Comparison of ENCODE assay signal across 9 mouse cellular contexts in the genomic region with DNA sequence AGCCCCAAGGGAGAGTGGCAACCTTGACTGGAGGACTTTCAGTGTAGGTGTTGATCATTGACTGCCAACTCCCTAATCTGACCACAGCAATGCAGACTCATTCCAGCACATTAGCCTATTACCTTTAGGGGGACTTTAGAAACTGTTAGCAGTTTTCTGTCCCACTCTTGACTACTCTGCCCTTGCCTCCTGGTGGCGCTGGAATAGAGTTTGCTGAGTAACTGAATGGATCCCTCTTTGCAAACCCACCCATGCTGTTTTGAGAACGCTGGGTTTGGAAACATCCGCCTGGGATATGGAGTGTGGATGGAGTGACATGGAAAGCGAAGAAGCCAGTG. TPM values are rescaled to one million over a fixed set of nuclear protein-coding genes. Genes with fewer than 3 reads are reported as not detected.
DNase-seq lines count a peak whose midpoint lies in the region; ATAC-seq lines count a peak whose summit lies in the region.
"Had no signal": no experiment of that assay in that cellular context is flagged by ENCODE, and none has a peak within 500 bp of the region (broad histone marks: within the 10 kb centered on the region; RNA-seq: fewer than 3 reads in every experiment).

No protein-coding gene starts in this region.

- H3K27me3 ChIP-seq in liver, embryonic 12.5 days (replicated peaks) = peaks cover 39% of the 10 kb centered on the region

- WGBS in liver, embryonic 12.5 days (ENCODE audit: insufficient replicate concordance) = 26% methylated on average over 4 of the region's 4 CpGs

- H3K9me3 ChIP-seq in liver, embryonic 12.5 days (replicated peaks) = no peaks in the 10 kb centered on the region

- no peak; the same call in 1 of the 2 replicates for ATAC-seq in liver, embryonic 12.5 days

- peak overlapping the region; percentile 46; the same call in 1 of the 2 replicates for H3K4me3 ChIP-seq in liver, embryonic 12.5 days

- peaks cover 4% of the 10 kb centered on the region; the same call in 1 of the 2 replicates for H3K4me1 ChIP-seq in liver, embryonic 12.5 days

- DNase-seq in embryo, embryonic 10.5 days (ENCODE audit: low spot score) = peak; percentile 11
- DNase-seq in embryo, embryonic 9.5 days (ENCODE audit: extremely low spot score) = no peak
- peak; percentile 36 to 37 for DNase-seq in right cerebral cortex, postnatal 10 days (ENCODE audit: low spot score in 2 of 2)
- DNase-seq in right cerebral cortex, postnatal 25 days = no peak
- no peak for DNase-seq in adrenal gland, adult 18-20 months (ENCODE audit: low spot score in 2 of 2)
- no peak for DNase-seq in B cell, adult 2 months
- DNase-seq in layer of hippocampus, adult 9-11 months = no peak

- H3K9ac ChIP-seq in liver, embryonic 12.5 days = no peak overlapping the region

- no peak overlapping the region for H3K27ac ChIP-seq in liver, embryonic 12.5 days
- H3K27ac ChIP-seq: macrophage had no signal

- peak overlapping the region; percentile 69 for H3K4me2 ChIP-seq in liver, embryonic 12.5 days

- no peaks in the 10 kb centered on the region for H3K36me3 ChIP-seq in liver, embryonic 12.5 days

RNA-seq across cellular contexts. Expression of a gene that starts 0.6 kb away (rescaled TPM):
- 0.24 and 0.42 TPM in 2 replicates for polyA plus RNA-seq in liver, embryonic 12.5 days (2016; fragmentation: Nextera tagmentation; extraction: Ambion mirVana)
- under 1 TPM; 0.30 to 0.35 TPM for total RNA-seq in adrenal gland, adult 18-20 months (2021)
- polyA plus RNA-seq: macrophage had no signal

Comparison
In these comparisons a context has a peak if more than half of its experiments do, and no peak if none do; other contexts are left out.
1. DNase-seq: peak in embryo, embryonic 10.5 days (single experiment) and right cerebral cortex, postnatal 10 days (2 of 2); none in embryo, embryonic 9.5 days (single experiment), right cerebral cortex, postnatal 25 days (single experiment), adrenal gland, adult 18-20 months (0 of 2), B cell, adult 2 months (0 of 2) and layer of hippocampus, adult 9-11 months (single experiment).